Mouse (Mus musculus): Measurements from ENCODE around the gene Ifne.

The Ifne gene

GRCm38 (mm10) chr4:88878246-88878645 is 1.8 kb downstream of the Ifne start:
- H3K27me3 ChIP-seq (ENCODE audit: insufficient read depth, low read length): peaks cover 3% of the 10 kb centered on the region; the same call in 1 of the 2 replicates
- H3K4me1 ChIP-seq (replicated peaks; ENCODE audit: low read depth, low read length): 0 out of 2 replicates have a peak, but pooled peaks cover 4% of the 10 kb centered on the region
- no peaks in the 10 kb centered on the region for H3K36me3 ChIP-seq (ENCODE audit: insufficient read depth, low read length)
- no peaks in the 10 kb centered on the region for H3K9me3 ChIP-seq (ENCODE audit: low read length)
- TF ChIP-seq CTCF (conservative IDR thresholded peaks at IDR 0.05; ENCODE audit: low read length) (no peak), POU5F1 (IDR thresholded peaks at IDR 0.05; ENCODE audit: borderline replicate concordance, low read length) (no peak), NANOG (IDR thresholded peaks at IDR 0.05; ENCODE audit: borderline replicate concordance, low read length) (no peak)
- H3K4me3 ChIP-seq (replicated peaks; ENCODE audit: low read length): no peak overlapping the region

- Histone ChIP-seq H3K4me1 (replicated peaks; ENCODE audit: low read depth, low read length) (0 out of 2 replicates have a peak, but pooled peaks cover 4% of the 10 kb centered on the region), H3K4me3 (replicated peaks; ENCODE audit: low read length) (no peak overlapping the region), H3K36me3 (ENCODE audit: insufficient read depth, low read length) (no peaks in the 10 kb centered on the region), H3K27me3 (ENCODE audit: insufficient read depth, low read length) (peaks cover 5% of the 10 kb centered on the region; the same call in 1 of the 2 replicates), H3K9me3 (ENCODE audit: low read length) (no peaks in the 10 kb centered on the region)
- TF ChIP-seq NANOG (IDR thresholded peaks at IDR 0.05; ENCODE audit: borderline replicate concordance, low read length) (no peak), CTCF (conservative IDR thresholded peaks at IDR 0.05; ENCODE audit: low read length) (0 out of 2 replicates have a peak, but pooled peaks have one; percentile 15)
These were observed 3.5 kb downstream of the Ifne start for GRCm38 (mm10) chr4:88876520-88876919.

GRCm38 (mm10) chr4:88875435-88876095 is 4.4 kb downstream of the Ifne start:
- TF ChIP-seq NANOG (IDR thresholded peaks at IDR 0.05; ENCODE audit: borderline replicate concordance, low read length) (no peak), POU5F1 (IDR thresholded peaks at IDR 0.05; ENCODE audit: borderline replicate concordance, low read length) (no peak), CTCF (conservative IDR thresholded peaks at IDR 0.05; ENCODE audit: low read length) (no peak)
- Histone ChIP-seq H3K4me1 (replicated peaks; ENCODE audit: low read depth, low read length) (0 out of 2 replicates have a peak, but pooled peaks cover 4% of the 10 kb centered on the region), H3K36me3 (ENCODE audit: insufficient read depth, low read length) (no peaks in the 10 kb centered on the region), H3K9me3 (ENCODE audit: low read length) (no peaks in the 10 kb centered on the region), H3K27me3 (ENCODE audit: insufficient read depth, low read length) (peaks cover 7% of the 10 kb centered on the region), H3K4me3 (replicated peaks; ENCODE audit: low read length) (no peak overlapping the region)

- Histone ChIP-seq H3K9me3 (ENCODE audit: low read length) (no peaks in the 10 kb centered on the region), H3K4me1 (replicated peaks; ENCODE audit: low read depth, low read length) (peaks cover 14% of the 10 kb centered on the region), H3K27me3 (ENCODE audit: insufficient read depth, low read length) (peaks cover 20% of the 10 kb centered on the region), H3K36me3 (ENCODE audit: insufficient read depth, low read length) (no peaks in the 10 kb centered on the region), H3K4me3 (replicated peaks; ENCODE audit: low read length) (no peak overlapping the region)
- TF ChIP-seq NANOG (IDR thresholded peaks at IDR 0.05; ENCODE audit: borderline replicate concordance, low read length) (no peak), CTCF (conservative IDR thresholded peaks at IDR 0.05; ENCODE audit: low read length) (peak; percentile 48)
These were observed 7.3 kb downstream of the Ifne start for GRCm38 (mm10) chr4:88872691-88873090.

- TF ChIP-seq NANOG (IDR thresholded peaks at IDR 0.05; ENCODE audit: borderline replicate concordance, low read length) (no peak), CTCF (conservative IDR thresholded peaks at IDR 0.05; ENCODE audit: low read length) (no peak), POU5F1 (IDR thresholded peaks at IDR 0.05; ENCODE audit: borderline replicate concordance, low read length) (no peak)
- H3K36me3 ChIP-seq (ENCODE audit: insufficient read depth, low read length): no peaks in the 10 kb centered on the region
- no peaks in the 10 kb centered on the region for H3K9me3 ChIP-seq (ENCODE audit: low read length)
- peaks cover 30% of the 10 kb centered on the region for H3K27me3 ChIP-seq (ENCODE audit: insufficient read depth, low read length)
- peaks cover 32% of the 10 kb centered on the region for H3K4me1 ChIP-seq (replicated peaks; ENCODE audit: low read depth, low read length)
- H3K4me3 ChIP-seq (replicated peaks; ENCODE audit: low read length): peak overlapping the region; percentile 76
These were observed 11.8 kb downstream of the Ifne start for GRCm38 (mm10) chr4:88867926-88868911.

GRCm38 (mm10) chr4:88867366-88867925 is 12.6 kb downstream of the Ifne start:
- TF ChIP-seq CTCF (conservative IDR thresholded peaks at IDR 0.05; ENCODE audit: low read length) (peak; percentile 94), POU5F1 (IDR thresholded peaks at IDR 0.05; ENCODE audit: borderline replicate concordance, low read length) (no peak)
- H3K36me3 ChIP-seq (ENCODE audit: insufficient read depth, low read length): no peaks in the 10 kb centered on the region
- H3K9me3 ChIP-seq (ENCODE audit: low read length): no peaks in the 10 kb centered on the region
- peaks cover 40% of the 10 kb centered on the region for H3K4me1 ChIP-seq (replicated peaks; ENCODE audit: low read depth, low read length)
- peaks cover 30% of the 10 kb centered on the region for H3K27me3 ChIP-seq (ENCODE audit: insufficient read depth, low read length)
- peak overlapping the region; percentile 76 for H3K4me3 ChIP-seq (replicated peaks; ENCODE audit: low read length)

- Histone ChIP-seq H3K36me3 (ENCODE audit: insufficient read depth, low read length) (no peaks in the 10 kb centered on the region), H3K4me1 (replicated peaks; ENCODE audit: low read depth, low read length) (peaks cover 56% of the 10 kb centered on the region), H3K4me3 (replicated peaks; ENCODE audit: low read length) (no peak overlapping the region), H3K9me3 (ENCODE audit: low read length) (no peaks in the 10 kb centered on the region), H3K27me3 (ENCODE audit: insufficient read depth, low read length) (peaks cover 29% of the 10 kb centered on the region)
- TF ChIP-seq POU5F1 (IDR thresholded peaks at IDR 0.05; ENCODE audit: borderline replicate concordance, low read length): no peak
- no peak for TF ChIP-seq CTCF (conservative IDR thresholded peaks at IDR 0.05; ENCODE audit: low read length)
- no peak for TF ChIP-seq NANOG (IDR thresholded peaks at IDR 0.05; ENCODE audit: borderline replicate concordance, low read length)
These were observed 14.9 kb downstream of the Ifne start for GRCm38 (mm10) chr4:88865011-88865569.

- Histone ChIP-seq H3K9me3 (ENCODE audit: low read length) (no peaks in the 10 kb centered on the region), H3K36me3 (ENCODE audit: insufficient read depth, low read length) (no peaks in the 10 kb centered on the region), H3K4me3 (replicated peaks; ENCODE audit: low read length) (no peak overlapping the region), H3K4me1 (replicated peaks; ENCODE audit: low read depth, low read length) (peaks cover 56% of the 10 kb centered on the region), H3K27me3 (ENCODE audit: insufficient read depth, low read length) (peaks cover 29% of the 10 kb centered on the region)
- TF ChIP-seq NANOG (IDR thresholded peaks at IDR 0.05; ENCODE audit: borderline replicate concordance, low read length) (no peak), CTCF (conservative IDR thresholded peaks at IDR 0.05; ENCODE audit: low read length) (no peak), POU5F1 (IDR thresholded peaks at IDR 0.05; ENCODE audit: borderline replicate concordance, low read length) (no peak)
These were observed 15.4 kb downstream of the Ifne start for GRCm38 (mm10) chr4:88864599-88864998.
